Mouse (Mus musculus) heart, embryonic 12.5 days (tissue): ENCODE results near the gene Mcmbp. TPM values are rescaled to one million over a fixed set of nuclear protein-coding genes. Genes with fewer than 3 reads are reported as not detected.
"Not testable (repeated sequence)": the region's sequence is repeated elsewhere in the genome, so short reads cannot be mapped to it uniquely, and the experiment has no call there.

Experiments used
- ATAC-seq: fragments of 200-750 bp; cut with Nextera tagmentation; 2 replicates; pipeline ENCODE4 v1.8.0; 2017; ENCODE audit warnings: moderate TSS enrichment, moderate library complexity; ENCODE audit not compliant: insufficient number of reproducible peaks, low FRiP score
- H3K27ac ChIP-seq: fragments of 300-500 bp; sonication (generic); 2 replicates; pipeline ENCODE4 v1.5.1; 2016; ENCODE audit warnings: mild to moderate bottlenecking, moderate library complexity; ENCODE audit not compliant: poor library complexity, severe bottlenecking
- H3K27me3 ChIP-seq: fragments of 300-500 bp; sonication (generic); replicated peaks from 2 replicates; pipeline ENCODE4 v1.6.1; 2016; ENCODE audit warnings: mild to moderate bottlenecking, moderate library complexity
- H3K36me3 ChIP-seq: fragments of 300-500 bp; sonication (generic); 2 replicates; pipeline ENCODE4 v1.6.1; 2016; ENCODE audit warnings: mild to moderate bottlenecking, moderate library complexity
- H3K4me1 ChIP-seq: fragments of 300-500 bp; sonication (generic); replicated peaks from 2 replicates; pipeline ENCODE4 v1.6.1; 2016; ENCODE audit warnings: mild to moderate bottlenecking
- H3K4me2 ChIP-seq: fragments of 300-500 bp; sonication (generic); 2 replicates; pipeline ENCODE4 v1.6.1; 2016; ENCODE audit warnings: mild to moderate bottlenecking, moderate library complexity
- H3K4me3 ChIP-seq: fragments of 300-500 bp; sonication (generic); 2 replicates; pipeline ENCODE4 v1.5.1; 2016; ENCODE audit warnings: mild to moderate bottlenecking
- H3K9ac ChIP-seq: fragments of 300-500 bp; sonication (generic); 2 replicates; pipeline ENCODE4 v1.6.1; 2016; ENCODE audit warnings: mild to moderate bottlenecking, moderate library complexity
- H3K9me3 ChIP-seq: fragments of 300-500 bp; sonication (generic); replicated peaks from 2 replicates; pipeline ENCODE4 v1.6.1; 2016; ENCODE audit warnings: mild to moderate bottlenecking, moderate library complexity
- WGBS: fragments of 180-500 bp; shearing (Covaris S2); methylation state at CpG from one replicate; pipeline ENCODE4 v1.1.7; 2016; 5-methylcytosine and 5-hydroxymethylcytosine counted together
- polyA plus RNA-seq: library from polyadenylated mRNA; unstranded; fragments of >200 nt; fragmentation: Nextera tagmentation; extraction: Ambion mirVana; gene quantifications from 2 replicates; pipeline ENCODE4 v1.2.1, GENCODE M21; 2016

Gene Mcmbp
- polyA plus RNA-seq, 1 experiment from 2014 or later = 46.6 TPM

DNA sequence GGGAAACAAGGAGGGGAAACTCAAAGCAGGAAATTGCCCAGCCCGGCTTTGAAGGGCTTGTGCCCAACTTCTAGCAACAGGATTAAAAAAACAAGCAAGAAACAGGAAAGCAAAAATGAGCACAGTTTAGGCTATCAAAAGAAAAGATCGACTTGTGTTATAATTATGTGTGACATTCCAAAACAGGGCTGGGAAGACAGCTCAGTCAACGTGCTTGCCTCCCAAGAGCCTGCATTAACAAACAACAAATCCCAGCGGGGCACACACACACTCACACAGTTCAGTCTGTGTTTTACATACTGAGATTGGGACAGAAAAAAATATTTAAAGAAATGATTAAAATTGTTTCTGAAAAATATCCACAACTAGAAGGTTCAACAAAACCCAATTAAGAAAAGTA, 22.3 kb downstream of the Mcmbp start:
- Histone ChIP-seq H3K9ac (no peak overlapping the region), H3K36me3 (peaks cover 82% of the 10 kb centered on the region)

DNA sequence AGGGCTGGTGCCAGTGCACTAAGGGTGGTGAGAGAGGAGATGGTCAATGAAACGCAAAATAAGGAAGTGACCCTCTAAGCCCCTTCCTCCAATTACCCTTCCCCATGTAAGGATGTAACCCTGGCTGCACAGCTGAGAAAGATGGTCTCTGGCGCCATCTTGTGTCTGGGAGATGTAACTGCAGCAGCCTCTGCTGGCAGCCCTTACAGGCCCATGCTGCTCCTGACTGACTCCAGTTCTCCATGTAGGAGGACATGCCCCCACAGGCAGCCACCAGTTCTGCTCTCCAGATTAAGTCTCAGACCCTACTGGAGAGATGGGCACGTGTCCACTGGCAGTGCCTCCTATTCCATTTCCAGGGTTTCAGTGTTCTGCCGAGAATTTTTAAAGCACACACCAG, 34.6 kb downstream of the Mcmbp start:
- peak; percentile 63; the same call in 1 of the 2 replicates for ATAC-seq
- Histone ChIP-seq H3K27me3 (no peaks in the 10 kb centered on the region), H3K27ac (no peak overlapping the region), H3K9me3 (no peaks in the 10 kb centered on the region), H3K4me3 (no peak overlapping the region), H3K36me3 (peaks cover 97% of the 10 kb centered on the region), H3K9ac (no peak overlapping the region), H3K4me2 (no peak overlapping the region), H3K4me1 (no peaks in the 10 kb centered on the region)
- 21% methylated on average over 4 of the region's 4 CpGs for WGBS

More for the DNA sequence above, 22.3 kb downstream of the Mcmbp start:
- peaks cover 5% of the 10 kb centered on the region; the same call in 1 of the 2 replicates for H3K4me1 ChIP-seq
- H3K4me3 ChIP-seq = no peak overlapping the region
- H3K27me3 ChIP-seq = no peaks in the 10 kb centered on the region
- ATAC-seq = no peak
- no peak overlapping the region for H3K27ac ChIP-seq
- no peak overlapping the region for H3K4me2 ChIP-seq
- 68% methylated on average over 4 of the region's 4 CpGs for WGBS
- no peaks in the 10 kb centered on the region for H3K9me3 ChIP-seq

- 68% methylated on average over 6 of the region's 6 CpGs for WGBS
- H3K27me3 ChIP-seq, H3K4me2 ChIP-seq, H3K4me1 ChIP-seq, H3K27ac ChIP-seq, H3K9me3 ChIP-seq, H3K9ac ChIP-seq, ATAC-seq, H3K4me3 ChIP-seq: not testable (repeated sequence)
- H3K36me3 ChIP-seq = peaks cover 76% of the 10 kb centered on the region
Measured at GRCm38 (mm10) chr7:128699959-128700358, 40.3 kb downstream of the Mcmbp start.

- 57% methylated on average over 10 of the region's 10 CpGs for WGBS
- no peak overlapping the region for H3K9ac ChIP-seq
- no peak overlapping the region for H3K27ac ChIP-seq
- H3K36me3 ChIP-seq = peaks cover 50% of the 10 kb centered on the region
- H3K4me1 ChIP-seq = no peaks in the 10 kb centered on the region
- ATAC-seq = no peak
- H3K4me3 ChIP-seq = no peak overlapping the region
- no peak overlapping the region for H3K4me2 ChIP-seq
- no peaks in the 10 kb centered on the region for H3K27me3 ChIP-seq
- no peaks in the 10 kb centered on the region for H3K9me3 ChIP-seq
Measured at GRCm38 (mm10) chr7:128694848-128695247, 45.4 kb downstream of the Mcmbp start.

DNA sequence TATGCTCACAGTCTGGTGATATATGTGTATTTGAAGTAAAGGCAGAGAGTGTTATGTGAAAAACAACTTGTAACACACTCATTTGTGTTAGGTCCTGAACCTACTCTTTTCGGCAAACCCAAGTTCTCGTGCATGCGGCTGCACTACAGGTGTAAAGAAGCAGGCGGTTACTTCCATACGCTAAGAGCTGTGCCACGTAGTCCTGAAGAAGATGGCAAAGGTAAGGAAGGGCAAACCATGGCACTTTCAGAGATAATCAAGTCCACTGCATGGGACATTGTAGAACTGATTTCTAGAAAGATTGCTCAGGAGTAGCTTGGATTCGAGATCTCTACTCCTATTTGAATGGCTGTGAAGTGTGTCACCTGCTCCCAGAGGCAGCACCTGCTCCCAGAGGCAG, 48.1 kb downstream of the Mcmbp start:
- H3K9me3 ChIP-seq = peaks cover 14% of the 10 kb centered on the region
- H3K36me3 ChIP-seq = peaks cover 46% of the 10 kb centered on the region
- no peak overlapping the region for H3K4me3 ChIP-seq
- whole genome bisulfite sequencing = 87% methylated on average over 7 of the region's 7 CpGs
- H3K9ac ChIP-seq = no peak overlapping the region
- H3K27ac ChIP-seq = no peak overlapping the region
- ATAC-seq = no peak
- no peak overlapping the region for H3K4me2 ChIP-seq
- no peaks in the 10 kb centered on the region for H3K4me1 ChIP-seq
- H3K27me3 ChIP-seq = no peaks in the 10 kb centered on the region

GRCm38 (mm10) chr7:128690796-128691195, 49.5 kb downstream of the Mcmbp start:
- peaks cover 57% of the 10 kb centered on the region for H3K36me3 ChIP-seq
- no peak overlapping the region for H3K27ac ChIP-seq
- 76% methylated on average over 7 of the region's 7 CpGs for whole genome bisulfite sequencing
- H3K9me3 ChIP-seq = peaks cover 26% of the 10 kb centered on the region
- H3K4me3 ChIP-seq = no peak overlapping the region
- H3K27me3 ChIP-seq = no peaks in the 10 kb centered on the region
- H3K9ac ChIP-seq = no peak overlapping the region
- no peak for ATAC-seq
- no peaks in the 10 kb centered on the region for H3K4me1 ChIP-seq
- H3K4me2 ChIP-seq = no peak overlapping the region

DNA sequence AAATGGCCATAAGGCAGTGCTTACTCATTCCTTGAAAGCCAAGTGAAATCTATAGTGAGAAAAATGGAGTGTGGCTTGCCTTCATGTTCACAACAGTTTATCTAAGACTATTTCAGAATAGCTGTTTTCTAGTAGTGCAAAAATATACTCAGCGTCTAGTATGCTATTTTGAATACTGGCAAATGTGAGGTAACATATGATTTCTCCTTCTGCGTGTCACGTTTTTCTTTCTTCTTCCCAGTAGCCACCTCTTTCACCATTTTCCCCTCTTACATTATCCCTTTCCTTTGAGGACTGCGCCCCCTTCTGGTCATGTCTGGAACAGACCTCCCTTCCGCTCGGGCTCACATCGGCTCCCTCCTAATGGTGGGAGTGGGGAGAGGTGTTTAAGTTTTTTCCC, 50.2 kb downstream of the Mcmbp start:
- H3K27me3 ChIP-seq = no peaks in the 10 kb centered on the region
- H3K9me3 ChIP-seq = peaks cover 26% of the 10 kb centered on the region
- WGBS = 32% methylated on average over 7 of the region's 7 CpGs
- H3K27ac ChIP-seq = no peak overlapping the region
- no peak overlapping the region for H3K4me3 ChIP-seq
- ATAC-seq = no peak
- no peak overlapping the region for H3K9ac ChIP-seq
- H3K36me3 ChIP-seq = peaks cover 64% of the 10 kb centered on the region
- no peak overlapping the region for H3K4me2 ChIP-seq
- H3K4me1 ChIP-seq = no peaks in the 10 kb centered on the region

GRCm38 (mm10) chr7:128689347-128689746, 50.9 kb downstream of the Mcmbp start:
- peaks cover 26% of the 10 kb centered on the region for H3K9me3 ChIP-seq
- H3K4me3 ChIP-seq = no peak overlapping the region
- peaks cover 64% of the 10 kb centered on the region for H3K36me3 ChIP-seq
- whole genome bisulfite sequencing = 91% methylated on average over 8 of the region's 8 CpGs
- H3K4me1 ChIP-seq = no peaks in the 10 kb centered on the region
- no peak for ATAC-seq
- no peak overlapping the region for H3K9ac ChIP-seq
- no peak overlapping the region for H3K4me2 ChIP-seq
- no peak overlapping the region for H3K27ac ChIP-seq
- H3K27me3 ChIP-seq = no peaks in the 10 kb centered on the region

DNA sequence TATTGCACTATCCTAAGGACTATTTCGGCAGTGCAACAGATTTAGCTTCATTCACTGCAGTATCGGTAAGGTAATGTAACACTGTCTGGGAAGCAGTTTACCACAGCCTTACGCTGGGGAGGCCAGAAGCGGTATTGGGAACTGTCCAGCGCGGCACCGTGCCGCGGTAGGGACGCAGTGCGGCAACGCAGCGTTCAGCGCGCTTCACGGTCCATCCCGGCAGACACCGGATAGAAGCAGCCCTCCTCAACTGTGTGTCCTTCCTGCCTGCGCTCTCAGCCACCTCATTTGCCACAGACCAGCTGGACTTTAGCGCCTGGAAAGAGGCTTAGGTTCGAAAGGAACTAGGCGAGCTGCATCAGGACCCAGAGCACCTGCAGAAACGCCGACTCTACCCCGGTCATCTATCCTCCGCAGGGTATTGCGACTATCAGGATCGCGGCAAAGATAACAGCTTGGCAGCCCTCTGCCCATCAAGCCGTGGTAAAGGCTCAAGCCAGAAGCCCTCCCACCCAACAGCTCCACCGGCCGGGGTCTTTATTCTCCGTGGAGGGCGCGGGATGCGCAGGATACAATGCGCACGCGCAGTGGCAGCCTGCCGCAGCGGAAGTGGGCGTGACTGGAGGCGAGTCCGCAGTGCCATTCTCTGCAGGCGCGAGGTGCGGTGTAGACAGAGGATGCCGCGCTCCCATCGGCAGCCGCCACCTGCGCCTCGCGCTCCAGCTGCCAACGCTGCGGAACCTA, 52.3 kb downstream of the Mcmbp start:
- WGBS = 59% methylated on average over 56 of the region's 56 CpGs
- H3K27ac ChIP-seq = no peak overlapping the region

GRCm38 (mm10) chr7:128678546-128678945, 61.7 kb downstream of the Mcmbp start:
- Histone ChIP-seq H3K4me3 (no peak overlapping the region), H3K36me3 (peaks cover 21% of the 10 kb centered on the region), H3K9me3 (peaks cover 5% of the 10 kb centered on the region; the same call in 1 of the 2 replicates), H3K4me1 (no peaks in the 10 kb centered on the region), H3K27me3 (no peaks in the 10 kb centered on the region), H3K27ac (no peak overlapping the region), H3K9ac (no peak overlapping the region), H3K4me2 (no peak overlapping the region)
- WGBS = 52% methylated on average over 3 of the region's 3 CpGs
- no peak for ATAC-seq

More for the DNA sequence above, 52.3 kb downstream of the Mcmbp start:
- Histone ChIP-seq H3K9ac (no peak overlapping the region), H3K36me3 (peaks cover 65% of the 10 kb centered on the region), H3K4me1 (no peaks in the 10 kb centered on the region), H3K4me2 (peak overlapping the region; percentile 74), H3K4me3 (peak overlapping the region; percentile 52), H3K9me3 (peaks cover 26% of the 10 kb centered on the region), H3K27me3 (no peaks in the 10 kb centered on the region)
- ATAC-seq = peak; percentile 79

GRCm38 (mm10) chr7:128672408-128673010, 67.8 kb downstream of the Mcmbp start:
- no peaks in the 10 kb centered on the region for H3K27me3 ChIP-seq
- 4% methylated on average over 15 of the region's 15 CpGs for WGBS
- peaks cover 18% of the 10 kb centered on the region for H3K36me3 ChIP-seq
- H3K9ac ChIP-seq = 0 out of 2 replicates have a peak overlapping the region, but pooled peaks have one; percentile 34
- H3K27ac ChIP-seq = peak overlapping the region; percentile 54
- peaks cover 22% of the 10 kb centered on the region for H3K4me1 ChIP-seq
- H3K4me2 ChIP-seq = peak overlapping the region; percentile 66
- H3K4me3 ChIP-seq = peak overlapping the region; percentile 22
- H3K9me3 ChIP-seq = peaks cover 5% of the 10 kb centered on the region; the same call in 1 of the 2 replicates
- ATAC-seq = peak; percentile 74; the same call in 1 of the 2 replicates
